Mouse (Mus musculus) neural tube, embryonic 14.5 days (tissue): Measurements from ENCODE around the gene Adamts4. TPM values are rescaled to one million over a fixed set of nuclear protein-coding genes. Genes with fewer than 3 reads are reported as not detected.

Experiments
- ATAC-seq: fragments of 200-750 bp; cut with Nextera tagmentation; 2 replicates; pipeline ENCODE4 v1.8.0; 2017; ENCODE audit warnings: low read depth, mild to moderate bottlenecking, moderate TSS enrichment, moderate library complexity
- H3K27ac ChIP-seq: fragments of 300-500 bp; sonication (generic); 2 replicates; pipeline ENCODE4 v1.5.1; 2014; ENCODE audit warnings: low read depth, mild to moderate bottlenecking, control low read depth, low read length, moderate library complexity, mixed read lengths
- H3K27me3 ChIP-seq: fragments of 300-500 bp; sonication (generic); 2 replicates; pipeline ENCODE4 v1.6.1; 2014; ENCODE audit warnings: low read length; ENCODE audit not compliant: control insufficient read depth, insufficient read depth
- H3K36me3 ChIP-seq: fragments of 300-500 bp; sonication (generic); 2 replicates; pipeline ENCODE4 v1.6.1; 2014; ENCODE audit warnings: low read length, mixed read lengths; ENCODE audit not compliant: control insufficient read depth, insufficient read depth
- H3K4me1 ChIP-seq: fragments of 300-500 bp; sonication (generic); 2 replicates; pipeline ENCODE4 v1.6.1; 2014; ENCODE audit warnings: low read length; ENCODE audit not compliant: control insufficient read depth, insufficient read depth
- H3K4me2 ChIP-seq: fragments of 300-500 bp; sonication (generic); 2 replicates; pipeline ENCODE4 v1.6.1; 2014; ENCODE audit warnings: mild to moderate bottlenecking, low read depth, low read length, control low read depth
- H3K4me3 ChIP-seq: fragments of 300-500 bp; sonication (generic); 2 replicates; pipeline ENCODE4 v1.5.1; 2014; ENCODE audit warnings: low read depth, low read length, control low read depth, mixed read lengths
- H3K9ac ChIP-seq: fragments of 300-500 bp; sonication (generic); replicated peaks from 2 replicates; pipeline ENCODE4 v1.6.1; 2014; ENCODE audit warnings: low read depth, mild to moderate bottlenecking, control low read depth, low read length, mixed read lengths
- H3K9me3 ChIP-seq: fragments of 300-500 bp; sonication (generic); 2 replicates; pipeline ENCODE4 v1.6.1; 2016; ENCODE audit warnings: low read length; ENCODE audit not compliant: control insufficient read depth
- WGBS: fragments of 180-500 bp; shearing (Covaris S2); extraction: QIAGEN DNeasy Blood & Tissue Kit; methylation state at CpG from one replicate; pipeline ENCODE4 v1.1.7; 2014; 5-methylcytosine and 5-hydroxymethylcytosine counted together
- polyA plus RNA-seq: library from polyadenylated mRNA; unstranded; fragments of >200 nt; fragmentation: Nextera tagmentation; extraction: Ambion mirVana; gene quantifications from 2 replicates; pipeline ENCODE4 v1.2.1, GENCODE M21; 2014

Adamts4 gene
- polyA plus RNA-seq, result 1.3 and 2.6 TPM in 2 replicates

DNA sequence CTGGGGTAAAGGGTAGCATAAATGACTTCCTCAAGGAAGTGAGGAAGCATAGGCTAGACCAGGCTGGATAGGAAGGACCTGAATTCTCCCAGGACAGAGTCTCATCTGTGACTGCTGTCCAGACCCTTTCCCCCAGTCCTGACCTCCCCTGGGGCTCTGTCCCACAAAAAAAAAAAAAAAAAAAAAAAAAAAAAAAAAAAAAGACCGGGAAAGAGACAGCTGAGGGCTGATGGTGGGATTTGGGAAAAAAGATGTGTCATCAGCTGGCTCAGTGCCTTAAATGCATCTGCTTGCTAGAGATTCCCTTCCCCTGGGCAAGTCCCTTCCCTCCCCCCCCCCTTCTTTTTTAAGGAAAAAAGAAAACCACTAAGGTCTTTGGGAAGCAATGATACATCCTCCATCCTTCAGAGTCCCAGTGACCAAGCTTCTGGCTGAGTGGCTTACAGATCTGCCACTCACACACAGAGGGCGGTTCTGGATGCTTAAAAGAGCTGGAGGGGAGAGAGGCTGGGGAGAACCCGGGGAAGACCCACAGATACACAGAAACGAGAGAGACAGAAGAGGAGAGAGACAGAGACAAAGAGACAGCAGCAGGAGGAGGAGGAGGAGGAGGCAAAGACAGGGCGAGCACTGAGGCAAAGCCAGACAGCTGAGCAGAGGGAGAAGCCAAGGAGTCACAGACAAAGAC is at the start of gene Adamts4:
Gene Adamts4, plus strand, starts transcription at position 509 of the 688 bp plus-strand sequence.
- H3K4me3 ChIP-seq, result peak within 1 kb of the TSS; percentile 12; the same call in 1 of the 2 replicates
- peaks cover 26% of the 10 kb centered on the region for H3K4me1 ChIP-seq
- no peaks in the 10 kb centered on the region for H3K36me3 ChIP-seq
- H3K9ac ChIP-seq, result peak within 1 kb of the TSS; percentile 18; the same call in 1 of the 2 replicates
- 18% methylated on average over 5 of the region's 5 CpGs for WGBS
- peak within 1 kb of the TSS; percentile 38 for H3K4me2 ChIP-seq
- no peak for ATAC-seq
- H3K27ac ChIP-seq, result peak within 1 kb of the TSS; percentile 30; the same call in 1 of the 2 replicates
- H3K9me3 ChIP-seq, result no peaks in the 10 kb centered on the region
- H3K27me3 ChIP-seq, result no peaks in the 10 kb centered on the region

DNA sequence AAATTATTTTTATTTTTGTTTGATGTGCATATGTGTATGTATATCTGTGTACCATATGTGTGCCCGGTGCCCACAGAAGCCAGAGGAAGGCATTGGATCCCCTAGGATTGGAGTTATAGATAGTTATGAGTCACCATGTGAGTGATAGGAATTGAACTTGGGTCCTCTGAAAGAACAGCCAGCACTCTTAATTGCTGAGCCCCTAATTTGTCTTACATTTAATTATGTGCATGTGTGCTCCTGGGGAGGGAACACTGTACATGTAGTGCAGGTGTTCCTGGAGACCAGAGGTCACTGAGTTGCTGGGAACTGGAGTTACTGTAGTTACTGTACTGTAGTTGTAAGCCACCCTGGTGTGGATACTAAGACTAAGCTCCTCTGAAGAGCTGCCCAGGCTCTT is 49.5 kb upstream of the Adamts4 start:
- no peak overlapping the region for H3K4me2 ChIP-seq
- peaks cover 2% of the 10 kb centered on the region for H3K4me1 ChIP-seq
- no peaks in the 10 kb centered on the region for H3K9me3 ChIP-seq
- no peak overlapping the region for H3K4me3 ChIP-seq
- 100% methylated on average over 1 of the region's 1 CpGs for WGBS
- H3K27me3 ChIP-seq, result peaks cover 3% of the 10 kb centered on the region; the same call in 1 of the 2 replicates
- H3K27ac ChIP-seq, result no peak overlapping the region
- no peak for ATAC-seq
- no peak overlapping the region for H3K9ac ChIP-seq
- H3K36me3 ChIP-seq, result no peaks in the 10 kb centered on the region

DNA sequence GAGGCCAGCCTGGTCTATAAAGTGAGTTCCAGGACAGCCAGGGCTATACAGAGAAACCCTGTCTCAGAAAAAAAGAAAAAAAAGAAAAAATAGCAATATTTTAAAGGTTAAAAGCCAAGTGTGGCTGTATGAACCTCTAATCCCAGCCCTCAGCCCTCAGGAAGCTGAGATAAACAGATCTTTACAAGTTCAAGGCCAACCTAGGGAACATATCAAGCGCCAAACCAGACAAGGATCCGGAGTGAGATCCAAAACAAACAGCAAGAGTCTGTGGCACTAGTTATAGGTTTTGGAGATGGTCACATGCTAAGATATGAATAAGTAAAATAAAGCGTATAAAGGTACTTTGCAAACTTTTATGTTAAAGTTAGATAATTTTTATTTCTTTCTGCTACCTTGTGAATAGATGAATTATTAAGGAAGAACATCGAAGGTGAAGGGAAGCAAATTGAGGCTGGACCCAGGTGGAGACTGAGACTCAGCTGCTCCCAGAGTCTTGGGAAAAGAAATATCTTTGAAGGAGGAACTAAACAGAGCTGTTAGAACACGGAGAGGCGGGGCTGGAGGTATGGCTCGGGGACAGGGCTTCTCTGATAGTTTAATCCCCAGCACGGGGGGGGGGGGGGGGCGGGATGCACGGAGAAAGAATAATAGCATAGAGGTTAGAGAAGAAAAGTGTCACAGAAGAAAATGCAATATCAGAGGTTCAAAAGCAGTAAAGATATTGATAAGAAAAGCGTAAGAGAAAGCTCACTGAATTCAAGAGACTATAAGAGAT is 46.6 kb upstream of the Adamts4 start:
- Histone ChIP-seq H3K27ac (no peak overlapping the region), H3K4me2 (no peak overlapping the region), H3K36me3 (no peaks in the 10 kb centered on the region), H3K4me3 (no peak overlapping the region), H3K9ac (no peak overlapping the region), H3K9me3 (no peaks in the 10 kb centered on the region), H3K27me3 (no peaks in the 10 kb centered on the region), H3K4me1 (no peaks in the 10 kb centered on the region)
- WGBS, result 58% methylated on average over 11 of the region's 11 CpGs
- ATAC-seq, result no peak

DNA sequence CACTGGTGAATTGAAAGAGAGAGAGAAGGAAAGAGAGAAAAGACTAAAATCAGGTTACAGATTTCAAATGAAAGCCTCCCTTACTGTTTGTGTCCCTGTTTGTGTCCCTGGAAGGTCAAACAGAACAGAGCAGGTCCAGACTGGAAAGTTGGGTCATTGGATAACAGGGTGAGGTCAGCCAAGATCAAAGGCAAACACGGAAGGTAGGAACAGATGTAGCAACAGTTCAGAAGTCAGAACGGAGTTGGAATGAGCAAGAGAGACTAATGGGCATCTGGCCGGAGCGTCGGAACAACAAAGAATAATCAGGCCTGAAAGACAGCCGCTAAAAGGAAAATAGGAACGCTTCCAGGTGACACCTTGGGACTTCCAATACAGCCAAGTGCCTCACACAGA is 46.0 kb upstream of the Adamts4 start:
- Histone ChIP-seq H3K27me3 (no peaks in the 10 kb centered on the region), H3K9ac (no peak overlapping the region), H3K4me2 (no peak overlapping the region), H3K9me3 (no peaks in the 10 kb centered on the region), H3K36me3 (no peaks in the 10 kb centered on the region), H3K4me3 (no peak overlapping the region), H3K4me1 (no peaks in the 10 kb centered on the region), H3K27ac (no peak overlapping the region)
- 70% methylated on average over 7 of the region's 7 CpGs for WGBS
- ATAC-seq, result no peak

DNA sequence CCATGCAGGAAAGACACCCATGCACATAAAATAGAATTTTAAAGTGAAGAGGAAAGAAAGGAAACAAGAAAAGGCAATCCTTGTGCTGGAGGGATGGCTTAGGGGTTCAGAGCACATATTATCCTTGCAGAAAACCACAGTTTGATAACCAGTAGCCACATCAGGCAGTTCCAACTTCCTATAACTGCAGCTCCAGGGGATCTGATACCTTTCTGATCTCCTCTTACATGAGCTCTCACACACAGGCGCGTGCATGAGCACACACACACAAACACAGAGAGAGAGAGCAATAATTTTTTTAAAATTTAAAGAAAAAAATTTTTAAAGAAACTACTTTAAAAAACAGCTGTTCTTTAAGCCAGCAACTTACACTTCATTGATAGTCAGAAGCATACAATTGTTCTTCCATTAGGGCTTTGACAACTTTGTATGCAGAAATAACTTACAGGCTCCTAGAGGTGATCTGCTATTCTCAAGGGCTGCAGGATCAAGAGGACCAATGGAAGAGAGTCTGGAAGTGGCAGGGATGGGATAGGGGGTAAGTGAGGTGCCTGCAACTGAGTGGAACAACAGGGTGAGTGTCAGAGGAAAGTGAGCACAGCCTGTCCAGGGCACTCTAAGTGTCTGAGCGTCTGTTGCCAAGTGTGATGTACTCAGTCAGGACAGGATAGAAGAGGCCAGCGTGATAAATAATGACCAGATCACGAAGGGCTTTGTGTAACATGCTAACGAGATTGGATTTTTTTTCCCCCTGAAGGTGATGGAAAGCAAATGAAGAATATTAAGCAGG is 44.3 kb upstream of the Adamts4 start:
- H3K27me3 ChIP-seq, result no peaks in the 10 kb centered on the region
- H3K4me1 ChIP-seq, result no peaks in the 10 kb centered on the region
- no peak for ATAC-seq
- H3K9ac ChIP-seq, result no peak overlapping the region
- no peak overlapping the region for H3K4me2 ChIP-seq
- WGBS, result 65% methylated on average over 6 of the region's 6 CpGs
- H3K4me3 ChIP-seq, result no peak overlapping the region
- H3K36me3 ChIP-seq, result no peaks in the 10 kb centered on the region
- H3K9me3 ChIP-seq, result no peaks in the 10 kb centered on the region
- no peak overlapping the region for H3K27ac ChIP-seq

DNA sequence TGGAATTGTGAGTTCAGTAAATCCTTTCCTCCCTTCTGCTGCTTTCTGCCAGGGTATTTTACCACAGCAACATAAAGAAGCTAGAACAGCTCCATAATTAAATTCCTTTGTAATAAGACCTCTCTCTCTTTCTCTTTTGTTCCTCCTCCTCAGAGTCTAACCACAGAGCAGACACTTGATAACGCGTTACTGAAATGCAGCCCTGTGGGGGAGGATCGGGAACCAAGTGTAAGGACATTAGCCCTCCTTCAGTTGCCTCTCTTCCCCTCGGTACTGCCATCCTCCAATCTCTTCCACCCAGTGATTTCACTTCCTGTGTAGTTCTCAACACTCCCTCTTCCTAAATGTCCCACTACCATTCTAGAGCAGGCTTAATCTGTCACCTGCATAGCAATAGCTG is 40.8 kb upstream of the Adamts4 start:
- no peak for ATAC-seq
- WGBS, result 29% methylated on average over 4 of the region's 4 CpGs
- H3K27me3 ChIP-seq, result no peaks in the 10 kb centered on the region

DNA sequence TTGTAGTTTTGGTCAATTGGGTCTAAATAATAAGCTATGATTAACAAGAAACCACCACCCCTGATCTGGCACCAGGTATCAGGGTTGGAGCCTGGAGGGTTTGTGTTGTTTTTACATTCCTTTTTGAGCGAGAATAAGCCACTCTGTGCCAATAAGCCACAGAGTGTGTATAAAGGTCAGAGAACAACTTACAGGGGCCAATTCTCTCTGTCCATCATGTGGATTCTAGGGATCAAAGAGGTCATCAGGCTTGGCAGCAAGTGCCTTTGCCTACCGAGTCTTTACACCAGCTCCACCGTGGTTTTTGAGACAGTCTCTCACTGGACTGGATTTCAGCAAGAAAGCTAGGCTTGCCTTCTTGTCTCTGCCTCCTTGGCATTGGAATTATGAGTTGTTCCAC is 37.4 kb upstream of the Adamts4 start:
- Histone ChIP-seq H3K4me2 (no peak overlapping the region), H3K27me3 (no peaks in the 10 kb centered on the region), H3K9ac (no peak overlapping the region), H3K27ac (no peak overlapping the region), H3K36me3 (no peaks in the 10 kb centered on the region), H3K4me1 (no peaks in the 10 kb centered on the region), H3K4me3 (no peak overlapping the region), H3K9me3 (no peaks in the 10 kb centered on the region)
- ATAC-seq, result no peak
- 67% methylated on average over 3 of the region's 3 CpGs for WGBS

More for the DNA sequence above, 40.8 kb upstream of the Adamts4 start:
- no peak overlapping the region for H3K9ac ChIP-seq
- no peaks in the 10 kb centered on the region for H3K9me3 ChIP-seq
- H3K27ac ChIP-seq, result no peak overlapping the region
- no peaks in the 10 kb centered on the region for H3K36me3 ChIP-seq
- H3K4me2 ChIP-seq, result no peak overlapping the region
- no peak overlapping the region for H3K4me3 ChIP-seq
- H3K4me1 ChIP-seq, result no peaks in the 10 kb centered on the region

DNA sequence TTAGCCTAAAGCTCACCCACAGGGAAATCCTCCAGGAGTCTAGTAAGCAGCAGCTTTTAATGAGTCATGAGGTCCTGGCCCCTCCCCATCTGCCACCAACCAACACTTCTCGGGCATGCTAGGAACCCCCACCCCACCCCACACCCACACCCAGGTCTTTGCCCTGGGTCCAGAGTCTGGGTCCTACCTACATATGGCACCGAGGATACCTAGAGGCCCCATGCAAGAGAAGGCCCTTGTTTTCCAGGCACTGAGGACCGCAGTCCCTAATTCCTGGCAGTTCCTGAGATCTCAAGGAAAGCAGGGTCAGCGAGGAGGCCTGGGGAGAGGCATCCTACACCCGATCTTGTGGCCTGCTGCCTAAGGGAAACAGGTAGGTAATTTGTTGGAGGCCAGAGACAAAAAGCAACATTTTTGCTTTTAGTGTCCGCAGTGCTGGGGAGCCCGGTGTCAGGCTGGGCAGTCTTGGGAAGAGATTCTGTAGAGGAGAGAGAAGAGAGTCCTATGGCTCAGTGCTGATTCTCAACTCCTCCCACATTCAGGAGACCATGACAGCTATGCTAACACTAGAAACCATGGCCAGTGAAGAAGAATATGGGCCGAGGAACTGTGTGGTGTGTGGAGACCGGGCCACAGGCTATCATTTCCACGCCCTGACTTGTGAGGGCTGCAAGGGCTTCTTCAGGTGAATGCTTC is 36.3 kb upstream of the Adamts4 start, which contains the start of gene Nr1i3:
Gene Nr1i3, plus strand, starts transcription at position 170 of the 696 bp plus-strand sequence.
- no peak within 1 kb of the TSS for H3K4me3 ChIP-seq
- 0 out of 2 replicates have a peak, but pooled peaks cover 3% of the 10 kb centered on the region for H3K36me3 ChIP-seq
- H3K27ac ChIP-seq, result no peak within 1 kb of the TSS
- no peak within 1 kb of the TSS for H3K9ac ChIP-seq
- H3K4me2 ChIP-seq, result no peak within 1 kb of the TSS
- WGBS, result 78% methylated on average over 10 of the region's 10 CpGs
- ATAC-seq, result no peak
- H3K27me3 ChIP-seq, result no peaks in the 10 kb centered on the region
- H3K4me1 ChIP-seq, result no peaks in the 10 kb centered on the region
- H3K9me3 ChIP-seq, result no peaks in the 10 kb centered on the region
